ENCODE assay signal across 15 mouse cellular contexts in the genomic region with DNA sequence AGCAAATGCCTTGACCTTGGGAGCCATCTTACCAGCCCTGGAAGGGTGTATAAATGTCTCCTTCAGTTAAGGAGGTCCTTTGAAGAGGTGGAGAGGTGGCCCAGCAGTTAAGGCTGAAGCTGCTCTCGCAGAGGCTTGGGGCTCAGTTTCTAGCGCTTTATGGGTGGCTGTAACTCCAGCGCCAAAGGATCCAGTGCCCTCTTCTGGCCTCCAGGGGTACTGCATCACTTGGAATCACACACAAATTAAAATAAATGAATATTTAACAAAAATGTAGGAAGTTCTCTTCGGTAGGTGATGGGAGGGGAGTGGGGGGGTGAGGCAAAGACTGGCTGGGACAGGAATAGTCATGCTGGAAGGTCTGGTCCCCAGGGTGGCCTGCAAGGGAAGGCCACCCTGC. TPM values are rescaled to one million over a fixed set of nuclear protein-coding genes. Genes with fewer than 3 reads are reported as not detected.
DNase-seq lines count a peak whose midpoint lies in the region; ATAC-seq and TF ChIP-seq lines count a peak whose summit lies in the region.
"Had no signal": no experiment of that assay in that cellular context is flagged by ENCODE, and none has a peak within 500 bp of the region (broad histone marks: within the 10 kb centered on the region; RNA-seq: fewer than 3 reads in every experiment).

No protein-coding gene starts in this region.

- H3K27ac ChIP-seq in heart, postnatal 0 days (ENCODE audit: low read depth) = no peak overlapping the region
- H3K27ac ChIP-seq in midbrain, embryonic 16.5 days (ENCODE audit: low read length) = no peak overlapping the region
- H3K27ac ChIP-seq: limb, embryonic 12.5 days; neural tube, embryonic 12.5 days had no signal

- no peak overlapping the region for H3K4me2 ChIP-seq in heart, postnatal 0 days (ENCODE audit: low read depth, low read length)
- H3K4me2 ChIP-seq in midbrain, embryonic 16.5 days (ENCODE audit: low read length) = no peak overlapping the region
- H3K4me2 ChIP-seq: limb, embryonic 12.5 days; midbrain, embryonic 11.5 days; neural tube, embryonic 12.5 days had no signal

- TF ChIP-seq POLR2A in lung, adult 2 months (IDR thresholded peaks at IDR 0.05; ENCODE audit: borderline replicate concordance, extremely low read depth, low read depth, low read length) = no peak

- TF ChIP-seq EP300 in heart, postnatal 0 days (IDR thresholded peaks at IDR 0.05; ENCODE audit: low read depth) = no peak

- H3K4me1 ChIP-seq in heart, postnatal 0 days (ENCODE audit: control insufficient read depth, insufficient read depth) = no peaks in the 10 kb centered on the region
- no peaks in the 10 kb centered on the region for H3K4me1 ChIP-seq in lung, adult 2 months (ENCODE audit: control insufficient read depth, insufficient read depth, low read length)
- H3K4me1 ChIP-seq in midbrain, embryonic 16.5 days (ENCODE audit: control insufficient read depth, insufficient read depth, low read length) = no peaks in the 10 kb centered on the region
- H3K4me1 ChIP-seq: limb, embryonic 12.5 days; neural tube, embryonic 12.5 days had no signal

- H3K36me3 ChIP-seq in heart, postnatal 0 days (replicated peaks; ENCODE audit: control insufficient read depth, insufficient read depth, low read length) = peaks cover 57% of the 10 kb centered on the region
- peaks cover 8% of the 10 kb centered on the region for H3K36me3 ChIP-seq in splenic B cell, adult 2 months (ENCODE audit: control insufficient read depth, insufficient read depth, low read length, poor library complexity, severe bottlenecking)
- peaks cover 42% of the 10 kb centered on the region for H3K36me3 ChIP-seq in midbrain, embryonic 16.5 days (ENCODE audit: control insufficient read depth, insufficient read depth, low read length)

- ATAC-seq in heart, postnatal 0 days (ENCODE audit: insufficient read depth, low read depth) = no peak
- ATAC-seq in midbrain, embryonic 16.5 days = no peak
- ATAC-seq: forebrain, embryonic 14.5 days had no signal

- no peak for DNase-seq in heart, postnatal 0 days (ENCODE audit: low spot score)
- DNase-seq in heart, postnatal 36 days = no peak
- no peak for DNase-seq in lung, adult 2 months
- DNase-seq in lung, postnatal 10 days = no peak
- DNase-seq in NIH3T3 (ENCODE audit: low read depth) = peak; percentile 24
- DNase-seq in splenic B cell, adult 2 months (ENCODE audit: low read depth, low spot score) = peak; percentile 37
- DNase-seq: adrenal gland, adult 2 months; layer of hippocampus, postnatal 36 days had no signal

- H3K9ac ChIP-seq in heart, postnatal 0 days (replicated peaks; ENCODE audit: low read depth, low read length) = no peak overlapping the region
- H3K9ac ChIP-seq in midbrain, embryonic 16.5 days (ENCODE audit: low read depth, low read length) = no peak overlapping the region
- H3K9ac ChIP-seq: limb, embryonic 12.5 days had no signal

- H3K9me3 ChIP-seq in heart, postnatal 0 days (replicated peaks; ENCODE audit: control insufficient read depth, low read length) = no peaks in the 10 kb centered on the region
- H3K9me3 ChIP-seq in midbrain, embryonic 16.5 days (replicated peaks; ENCODE audit: control insufficient read depth, low read length, poor library complexity, severe bottlenecking) = no peaks in the 10 kb centered on the region
- H3K9me3 ChIP-seq: neural tube, embryonic 12.5 days had no signal

- no peak overlapping the region for H3K4me3 ChIP-seq in heart, postnatal 0 days (ENCODE audit: low read depth, low read length)
- H3K4me3 ChIP-seq in lung, adult 2 months (replicated peaks; ENCODE audit: extremely low read depth, low read depth, low read length) = no peak overlapping the region
- no peak overlapping the region for H3K4me3 ChIP-seq in midbrain, embryonic 16.5 days (ENCODE audit: low read depth, low read length)
- H3K4me3 ChIP-seq: limb, embryonic 12.5 days; neural tube, embryonic 12.5 days had no signal

- intact Hi-C loops in heart, postnatal 36 days (cut with DNase I) = no loop called here

- 80% methylated on average over 4 of the region's 4 CpGs for WGBS in heart, postnatal 0 days
- WGBS in lung, adult 2 months = 84% methylated on average over 4 of the region's 4 CpGs
- 84% methylated on average over 4 of the region's 4 CpGs for WGBS in midbrain, embryonic 16.5 days

- H3K27me3 ChIP-seq in heart, postnatal 0 days (ENCODE audit: control insufficient read depth, insufficient read depth, low read length) = no peaks in the 10 kb centered on the region
- no peaks in the 10 kb centered on the region for H3K27me3 ChIP-seq in splenic B cell, adult 2 months (ENCODE audit: control insufficient read depth, insufficient read depth, low read length, poor library complexity, severe bottlenecking)
- no peaks in the 10 kb centered on the region for H3K27me3 ChIP-seq in midbrain, embryonic 16.5 days (ENCODE audit: control insufficient read depth, insufficient read depth, low read depth, low read length)
- H3K27me3 ChIP-seq: limb, embryonic 12.5 days; neural tube, embryonic 12.5 days had no signal

- peak; percentile 28; the same call in 1 of the 2 replicates for TF ChIP-seq CTCF in heart, postnatal 0 days (IDR thresholded peaks at IDR 0.05; ENCODE audit: low read depth)
- TF ChIP-seq CTCF in lung, adult 2 months (IDR thresholded peaks at IDR 0.05; ENCODE audit: insufficient read depth, low read length) = 0 out of 2 replicates have a peak, but pooled peaks have one; percentile 21

RNA-seq across cellular contexts. Expression of a gene that starts 15.6 kb away (rescaled TPM):
- total RNA-seq in heart, postnatal 0 days (2014; rRNA removed; ENCODE audit: low replicate concordance) = 127 and 200 TPM in 2 replicates
- polyA plus RNA-seq in heart, postnatal 0 days (2015; fragmentation: Nextera tagmentation; extraction: Ambion mirVana) = 56.4 and 60.3 TPM in 2 replicates
- 100 to 1,000 TPM; 105 to 151 TPM for total RNA-seq in heart, postnatal 36 days (2021)
- polyA plus RNA-seq in lung, adult 2 months (2012; rRNA removed) = 399 and 593 TPM in 2 replicates
- 99.6 and 103 TPM in 2 replicates for polyA plus RNA-seq in midbrain, embryonic 16.5 days (2015; fragmentation: Nextera tagmentation; extraction: Ambion mirVana)

RNA-seq across cellular contexts. Expression of a gene that starts 19.5 kb away (rescaled TPM):
- total RNA-seq in heart, postnatal 0 days (2014; rRNA removed; ENCODE audit: low replicate concordance) = 18.9 and 24.5 TPM in 2 replicates
- 4.7 and 5.6 TPM in 2 replicates for polyA plus RNA-seq in heart, postnatal 0 days (2015; fragmentation: Nextera tagmentation; extraction: Ambion mirVana)
- total RNA-seq in heart, postnatal 36 days (2021) = 10 to 100 TPM; 24.5 to 25.9 TPM
- polyA plus RNA-seq in lung, adult 2 months (2012; rRNA removed) = 37.0 and 37.7 TPM in 2 replicates
- 12.9 and 15.5 TPM in 2 replicates for polyA plus RNA-seq in midbrain, embryonic 16.5 days (2015; fragmentation: Nextera tagmentation; extraction: Ambion mirVana)

RNA-seq across cellular contexts. Expression of a gene that starts 25.3 kb away (rescaled TPM):
- total RNA-seq in heart, postnatal 0 days (2014; rRNA removed; ENCODE audit: low replicate concordance) = 20.6 and 40.3 TPM in 2 replicates
- polyA plus RNA-seq in heart, postnatal 0 days (2015; fragmentation: Nextera tagmentation; extraction: Ambion mirVana) = 18.3 and 18.6 TPM in 2 replicates
- 10 to 100 TPM; 34.5 to 35.3 TPM for total RNA-seq in heart, postnatal 36 days (2021)
- polyA plus RNA-seq in lung, adult 2 months (2012; rRNA removed) = 58.7 and 88.5 TPM in 2 replicates
- 149 and 165 TPM in 2 replicates for polyA plus RNA-seq in midbrain, embryonic 16.5 days (2015; fragmentation: Nextera tagmentation; extraction: Ambion mirVana)

RNA-seq across cellular contexts. Expression of a gene that starts 34.8 kb away (rescaled TPM):
- not detected in 2 replicates for total RNA-seq in heart, postnatal 0 days (2014; rRNA removed; ENCODE audit: low replicate concordance)
- polyA plus RNA-seq in heart, postnatal 0 days (2015; fragmentation: Nextera tagmentation; extraction: Ambion mirVana) = not detected in 2 replicates
- total RNA-seq in heart, postnatal 36 days (2021) = not detected
- polyA plus RNA-seq in lung, adult 2 months (2012; rRNA removed) = 1.7 and 2.6 TPM in 2 replicates
- polyA plus RNA-seq in midbrain, embryonic 16.5 days (2015; fragmentation: Nextera tagmentation; extraction: Ambion mirVana) = not detected in 2 replicates
- total RNA-seq: gastrocnemius, adult 18-20 months; heart, postnatal 4 days; layer of hippocampus, postnatal 36 days had no signal
- polyA plus RNA-seq: forebrain, embryonic 14.5 days; neural tube, embryonic 12.5 days had no signal

RNA-seq across cellular contexts. Expression of a gene that starts 45.3 kb away (rescaled TPM):
- 4.8 and 9.5 TPM in 2 replicates for total RNA-seq in heart, postnatal 0 days (2014; rRNA removed; ENCODE audit: low replicate concordance)
- 0.49 and 0.51 TPM in 2 replicates for polyA plus RNA-seq in heart, postnatal 0 days (2015; fragmentation: Nextera tagmentation; extraction: Ambion mirVana)
- total RNA-seq in heart, postnatal 36 days (2021) = 10 to 100 TPM; 10.9 to 11.9 TPM
- polyA plus RNA-seq in lung, adult 2 months (2012; rRNA removed) = 132 and 133 TPM in 2 replicates
- 0.34 and 0.35 TPM in 2 replicates for polyA plus RNA-seq in midbrain, embryonic 16.5 days (2015; fragmentation: Nextera tagmentation; extraction: Ambion mirVana)

Comparison
In these comparisons a context has a peak if more than half of its experiments do, and no peak if none do; other contexts are left out.
1. DNase-seq: peak in NIH3T3 (single experiment) and splenic B cell, adult 2 months (single experiment); none in heart, postnatal 0 days (single experiment), heart, postnatal 36 days (0 of 2), lung, adult 2 months (single experiment) and lung, postnatal 10 days (single experiment).